In genomic region chr3:104822413-104822812, GRCm38 (mm10) we compare ENCODE assay signal across 24 mouse cellular contexts. TPM values are rescaled to one million over a fixed set of nuclear protein-coding genes. Genes with fewer than 3 reads are reported as not detected.
"Had no signal": no experiment of that assay in that cellular context is flagged by ENCODE, and none has a peak within 500 bp of the region (broad histone marks: within the 10 kb centered on the region; RNA-seq: fewer than 3 reads in every experiment).

No protein-coding gene starts in this region.

- H3K9me3 ChIP-seq: midbrain, embryonic 10.5 days; neural tube, embryonic 13.5 days; neural tube, embryonic 15.5 days had no signal

- H3K4me3 ChIP-seq: midbrain, embryonic 10.5 days; myocyte; neural tube, embryonic 13.5 days; neural tube, embryonic 15.5 days had no signal

- H3K4me2 ChIP-seq: lung, embryonic 14.5 days; neural tube, embryonic 13.5 days; neural tube, embryonic 15.5 days had no signal

- H3K27me3 ChIP-seq: neural tube, embryonic 13.5 days; neural tube, embryonic 15.5 days had no signal

- ATAC-seq: midbrain, embryonic 16.5 days had no signal

- DNase-seq: lung, adult 18-20 months; lung, embryonic 14.5 days; lung, postnatal 10 days; lung, postnatal 4 days; midbrain, embryonic 14.5 days; retina, postnatal 1 day; right cerebral cortex, adult 18-20 months; right cerebral cortex, postnatal 25 days; right cerebral cortex, postnatal 4 days; spleen, adult 18-20 months; thymus, adult 18-20 months; thymus, postnatal 14 days; thymus, postnatal 36 days had no signal

- H3K9ac ChIP-seq: lung, embryonic 14.5 days; neural tube, embryonic 13.5 days; neural tube, embryonic 15.5 days had no signal

- H3K27ac ChIP-seq: midbrain, embryonic 10.5 days; neural tube, embryonic 13.5 days; neural tube, embryonic 15.5 days had no signal

RNA-seq across cellular contexts. Expression of gene Rhoc, which starts 34.2 kb away (rescaled TPM):
- total RNA-seq: megakaryocyte-erythroid progenitor cell, adult 5-6 weeks had no signal

RNA-seq across cellular contexts. Expression of gene Fam19a3, which starts 40.8 kb away (rescaled TPM):
- total RNA-seq: megakaryocyte, adult 5-6 weeks; megakaryocyte-erythroid progenitor cell, adult 5-6 weeks had no signal
- polyA plus RNA-seq: liver, embryonic 16.5 days; lung, embryonic 14.5 days; midbrain, embryonic 14.5 days; midbrain, embryonic 16.5 days; myocyte; neural tube, embryonic 11.5 days; neural tube, embryonic 13.5 days; stomach, embryonic 14.5 days; thymus, postnatal 0 days had no signal

RNA-seq across cellular contexts. Expression of gene Ppm1j, which starts 41.6 kb away (rescaled TPM):
- total RNA-seq: megakaryocyte-erythroid progenitor cell, adult 5-6 weeks had no signal
